Mouse (Mus musculus) G1E (cell line): ENCODE measurements at regions not wholly inside any gene's neighbourhood (a gene's known extent, or its start where the extent isn't known, plus 50 kb on each side); places are given as distances from the start of the nearest gene placed in this dataset.
A peak's percentile ranks its signal among the peaks of the same experiment; 100 is the strongest.
"Not testable (repeated sequence)": the region's sequence is repeated elsewhere in the genome, so short reads cannot be mapped to it uniquely, and the experiment has no call there.

Experiments
- ATAC-seq: 2 replicates; pipeline ENCODE4 v1.8.0; 2016; ENCODE audit warnings: mild to moderate bottlenecking; ENCODE audit not compliant: insufficient number of reproducible peaks, poor library complexity, low FRiP score, severe bottlenecking; ENCODE audit errors: extremely low read depth
- DNase-seq: peaks from one replicate; pipeline ENCODE4 v3.0.0; 2012; ENCODE audit warnings: low spot score
- H3K27me3 ChIP-seq: 2 replicates; pipeline ENCODE4 v1.6.1; 2012; ENCODE audit warnings: mild to moderate bottlenecking, low read length, inconsistent platforms; ENCODE audit not compliant: insufficient read depth
- H3K36me3 ChIP-seq: replicated peaks from 2 replicates; pipeline ENCODE3; 2012; ENCODE audit warnings: mild to moderate bottlenecking, inconsistent platforms
- H3K4me1 ChIP-seq: 2 replicates; pipeline ENCODE4 v1.6.1; 2012; ENCODE audit warnings: low read depth, low read length, inconsistent platforms, mixed read lengths; ENCODE audit not compliant: insufficient read depth
- H3K4me3 ChIP-seq: 2 replicates; pipeline ENCODE4 v1.5.1; 2012; ENCODE audit warnings: low read depth, mild to moderate bottlenecking, inconsistent platforms, low read length, moderate library complexity, mixed read lengths
- H3K9me3 ChIP-seq: replicated peaks from 2 replicates; pipeline ENCODE4 v1.6.1; 2012; ENCODE audit warnings: inconsistent platforms
- CTCF ChIP-seq: IDR thresholded peaks from 2 replicates; pipeline ENCODE4 v1.5.1; 2012; ENCODE audit warnings: low read depth, low read length, inconsistent platforms, mixed read lengths
- GATA1 ChIP-seq: IDR thresholded peaks from 2 replicates; pipeline ENCODE4 v1.6.1; 2012; ENCODE audit warnings: borderline replicate concordance, low read length, inconsistent platforms, mixed read lengths
- GATA2 ChIP-seq: IDR thresholded peaks from 2 replicates; pipeline ENCODE4 v1.6.1; 2012; ENCODE audit warnings: low read depth, low read length, inconsistent platforms, borderline replicate concordance
- POLR2AphosphoS5 ChIP-seq: IDR thresholded peaks from 2 replicates; pipeline ENCODE4 v1.6.1; 2012; ENCODE audit warnings: low read depth, low read length, inconsistent platforms; ENCODE audit not compliant: insufficient replicate concordance
- TAL1 ChIP-seq: conservative IDR thresholded peaks from 2 replicates; pipeline ENCODE4 v1.6.1; 2012; ENCODE audit warnings: low read depth, low read length, inconsistent platforms, mixed read lengths

DNA sequence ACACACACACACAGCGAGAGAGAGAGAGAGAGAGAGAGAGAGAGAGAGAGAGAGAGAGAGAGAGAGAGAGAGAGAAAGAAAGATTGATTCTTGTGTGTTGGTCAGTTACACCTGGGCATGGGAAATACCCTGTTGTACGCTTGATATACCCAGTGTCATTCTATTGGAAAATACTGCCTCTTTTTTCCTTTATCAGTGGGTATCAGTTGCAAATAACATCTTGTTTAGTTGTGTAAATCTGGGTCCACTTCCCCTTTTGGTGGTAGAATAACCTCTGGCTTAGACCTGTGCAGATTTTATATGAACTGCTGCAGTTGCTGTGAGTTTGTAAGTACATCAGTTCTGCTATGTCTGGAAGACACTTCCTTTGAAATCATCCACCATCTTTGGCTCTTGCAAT, 373.4 kb upstream of the Ccdc54 start:
- Histone ChIP-seq H3K36me3 (no peaks in the 10 kb centered on the region), H3K27me3 (no peaks in the 10 kb centered on the region), H3K4me3 (no peak overlapping the region), H3K4me1 (no peaks in the 10 kb centered on the region), H3K9me3 (no peaks in the 10 kb centered on the region)
- ATAC-seq (no peak), DNase-seq (no peak)
- TF ChIP-seq TAL1: no peak
- no peak for TF ChIP-seq CTCF
- TF ChIP-seq GATA2: no peak
- no peak for TF ChIP-seq POLR2AphosphoS5
- no peak for TF ChIP-seq GATA1

DNA sequence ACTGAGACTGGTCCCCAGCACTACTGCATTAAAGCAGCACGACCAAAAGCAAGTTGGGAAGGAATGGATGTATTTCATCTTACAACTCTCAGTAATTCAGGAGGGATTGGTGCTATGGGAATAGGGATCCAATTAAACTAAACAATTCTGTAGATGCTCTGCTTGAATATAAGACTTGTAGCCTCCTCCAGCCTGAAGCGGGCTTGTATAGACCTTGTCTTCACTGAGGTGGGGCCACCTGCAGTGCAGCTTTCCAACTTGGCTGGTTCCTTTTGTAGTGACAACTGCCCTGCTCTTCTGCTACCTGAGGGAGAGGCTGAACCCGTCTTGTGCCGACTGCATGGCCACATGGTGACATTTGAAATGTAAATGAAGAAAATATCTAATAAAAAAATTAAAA, 353.1 kb upstream of the Ccdc54 start:
- H3K27me3 ChIP-seq: no peaks in the 10 kb centered on the region; the same call in 1 of the 2 replicates
- ATAC-seq (no peak), DNase-seq (no peak)
- no peaks in the 10 kb centered on the region for H3K9me3 ChIP-seq
- no peaks in the 10 kb centered on the region for H3K36me3 ChIP-seq
- H3K4me1 ChIP-seq: no peaks in the 10 kb centered on the region
- no peak overlapping the region for H3K4me3 ChIP-seq
- TF ChIP-seq CTCF (no peak), POLR2AphosphoS5 (no peak), TAL1 (no peak), GATA2 (no peak), GATA1 (no peak)

DNA sequence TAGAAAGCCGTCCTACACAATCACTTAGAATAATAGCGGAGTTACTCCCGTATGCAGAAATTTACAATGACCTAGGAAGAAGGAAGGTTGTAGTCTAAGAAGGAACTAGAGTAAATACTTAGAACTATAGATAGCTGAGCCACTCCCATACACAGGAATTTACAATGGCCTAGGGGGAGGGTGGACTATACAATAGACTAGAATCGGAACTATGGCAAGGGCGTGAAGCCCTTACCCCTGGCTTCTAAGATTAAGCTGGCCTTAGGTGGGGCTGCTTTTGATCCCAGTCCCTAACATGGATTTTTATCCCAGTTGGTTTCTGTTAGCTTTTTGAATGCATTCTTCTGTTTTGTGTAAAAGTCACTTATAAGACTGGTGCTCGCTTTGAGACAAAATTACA, 352.6 kb upstream of the Ccdc54 start:
- H3K4me3 ChIP-seq, H3K36me3 ChIP-seq, H3K27me3 ChIP-seq, H3K4me1 ChIP-seq, ATAC-seq, H3K9me3 ChIP-seq, DNase-seq: not testable (repeated sequence)

DNA sequence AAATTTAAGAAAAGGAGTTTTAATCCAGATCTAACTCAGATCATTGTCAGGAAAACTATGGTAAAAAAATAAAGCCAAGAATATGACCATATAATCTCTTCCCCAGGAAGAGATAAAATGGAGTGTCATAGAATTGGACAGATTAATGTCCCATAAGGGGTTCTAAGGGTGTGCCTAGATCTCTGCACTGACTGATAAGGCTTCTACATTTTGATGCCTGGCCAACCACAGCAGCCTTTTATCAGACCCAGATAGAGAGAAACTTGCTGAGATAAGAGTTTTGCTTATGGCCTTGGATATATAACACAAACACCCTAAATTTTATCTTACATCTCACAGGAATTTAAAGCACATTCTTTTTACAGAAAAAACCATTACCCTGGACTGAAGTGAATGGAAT, 351.3 kb upstream of the Ccdc54 start:
- DNase-seq: no peak
- Histone ChIP-seq H3K36me3 (no peaks in the 10 kb centered on the region), H3K9me3 (no peaks in the 10 kb centered on the region), H3K4me3 (no peak overlapping the region), H3K4me1 (no peaks in the 10 kb centered on the region), H3K27me3 (no peaks in the 10 kb centered on the region; the same call in 1 of the 2 replicates)
- TF ChIP-seq GATA1: no peak
- no peak for TF ChIP-seq CTCF
- TF ChIP-seq POLR2AphosphoS5: no peak
- TF ChIP-seq GATA2: no peak
- TF ChIP-seq TAL1: no peak
- ATAC-seq: peak; percentile 60

DNA sequence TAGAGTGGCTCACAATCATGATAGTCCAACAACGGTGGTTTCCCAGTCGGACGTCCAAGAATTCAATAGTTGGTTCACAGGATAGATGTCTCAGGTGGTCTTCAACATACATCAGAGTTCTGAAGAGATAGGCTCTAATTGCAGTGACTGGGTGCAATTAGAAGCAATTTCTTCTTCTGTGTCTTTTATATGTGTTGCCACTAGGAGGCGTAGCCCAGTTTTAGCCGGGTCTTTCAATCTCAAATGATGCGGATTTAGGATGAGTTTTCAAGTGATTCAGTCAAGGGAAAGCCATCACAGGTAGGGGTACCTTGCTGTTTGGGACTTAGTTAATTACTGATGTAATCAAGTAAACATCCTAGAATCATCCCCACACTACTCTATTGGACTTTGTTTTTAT, 348.4 kb upstream of the Ccdc54 start:
- TF ChIP-seq POLR2AphosphoS5 (no peak), TAL1 (no peak), GATA1 (no peak)
- ATAC-seq: no peak
- no peak for DNase-seq
- Histone ChIP-seq H3K36me3 (no peaks in the 10 kb centered on the region), H3K27me3 (no peaks in the 10 kb centered on the region), H3K4me1 (no peaks in the 10 kb centered on the region), H3K9me3 (no peaks in the 10 kb centered on the region), H3K4me3 (no peak overlapping the region)

DNA sequence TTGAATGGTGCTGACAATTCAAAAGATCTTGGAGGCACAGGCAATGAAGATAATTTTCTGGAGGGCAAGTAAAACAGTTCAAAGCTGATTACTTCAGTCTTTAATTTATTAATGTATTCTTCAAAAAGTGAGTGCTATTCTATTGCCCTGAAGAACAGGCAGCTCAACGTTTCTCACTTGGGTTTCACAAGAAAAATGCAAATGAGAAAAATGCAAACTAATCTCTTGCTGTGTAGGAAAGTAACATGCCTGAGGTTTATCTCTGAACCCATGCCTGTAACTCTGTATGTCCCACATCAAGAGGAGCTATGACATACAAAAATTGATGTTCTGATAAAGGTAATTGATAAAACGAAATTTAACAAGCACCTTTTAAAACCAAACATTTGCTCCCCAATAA, 316.8 kb upstream of the Ccdc54 start:
- Histone ChIP-seq H3K36me3 (no peaks in the 10 kb centered on the region), H3K4me3 (no peak overlapping the region), H3K4me1 (no peaks in the 10 kb centered on the region), H3K9me3 (no peaks in the 10 kb centered on the region), H3K27me3 (no peaks in the 10 kb centered on the region)
- ATAC-seq: no peak
- no peak for DNase-seq
- no peak for TF ChIP-seq CTCF
- TF ChIP-seq POLR2AphosphoS5: no peak
- TF ChIP-seq GATA2: no peak
- TF ChIP-seq GATA1: no peak
- TF ChIP-seq TAL1: no peak

DNA sequence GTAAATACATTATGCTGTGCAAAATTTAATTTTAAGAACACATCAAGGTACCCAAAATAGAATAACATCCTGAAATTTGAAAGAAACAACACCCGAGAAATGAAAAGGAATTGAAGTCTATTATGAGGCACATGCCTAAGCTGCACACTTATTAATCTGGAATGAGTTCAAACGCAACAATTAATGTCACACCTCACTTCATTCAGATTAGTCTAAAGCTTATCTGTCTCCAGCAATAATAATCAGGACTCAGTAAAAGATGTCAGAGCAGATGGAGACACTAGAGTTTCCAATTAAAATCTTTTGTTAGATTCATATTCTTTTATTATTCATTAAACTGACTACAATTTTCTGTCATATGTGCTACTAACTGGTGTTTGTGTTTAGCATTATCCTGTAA, 308.2 kb upstream of the Ccdc54 start:
- Histone ChIP-seq H3K9me3 (no peaks in the 10 kb centered on the region), H3K4me3 (no peak overlapping the region), H3K27me3 (no peaks in the 10 kb centered on the region), H3K36me3 (no peaks in the 10 kb centered on the region), H3K4me1 (no peaks in the 10 kb centered on the region)
- TF ChIP-seq POLR2AphosphoS5 (no peak), GATA1 (no peak), CTCF (no peak), GATA2 (no peak), TAL1 (no peak)
- no peak for ATAC-seq
- no peak for DNase-seq
